Mouse (Mus musculus) CH12.LX (cell line): ENCODE results near the gene Tdrd3. TPM values are rescaled to one million over a fixed set of nuclear protein-coding genes. Genes with fewer than 3 reads are reported as not detected.

ENCODE experiments used
- DNase-seq: peaks from one replicate; pipeline ENCODE4 v3.0.0-alpha.2; 2013; ENCODE audit errors: extremely low read depth
- H3K27ac ChIP-seq: 2 replicates; pipeline ENCODE4 v1.5.1; 2012; ENCODE audit warnings: low read depth, mild to moderate bottlenecking, control low read depth, moderate library complexity; ENCODE audit not compliant: insufficient read depth
- H3K27me3 ChIP-seq: replicated peaks from 2 replicates; pipeline ENCODE3; 2012; ENCODE audit warnings: inconsistent platforms
- H3K36me3 ChIP-seq, 2 experiments: replicated peaks in 1 of 2; 2 replicates each; pipeline versions ENCODE3 to v1.6.1; 2012; ENCODE audit warnings: inconsistent platforms in 1 of 2, low read length in 1 of 2, mild to moderate bottlenecking in 1 of 2, mixed read lengths in 1 of 2, moderate library complexity in 1 of 2; ENCODE audit not compliant: control insufficient read depth in 1 of 2, insufficient read depth in 1 of 2
- H3K4me1 ChIP-seq, 2 experiments: 2 replicates each; pipeline ENCODE4 v1.6.1; 2012; ENCODE audit warnings: inconsistent platforms in 1 of 2, moderate library complexity in 1 of 2; ENCODE audit not compliant: insufficient read depth in 2 of 2, control insufficient read depth in 1 of 2
- H3K4me2 ChIP-seq: 2 replicates; pipeline ENCODE4 v1.6.1; 2012; ENCODE audit warnings: low read depth, mild to moderate bottlenecking, control low read depth; ENCODE audit not compliant: poor library complexity, insufficient read depth, severe bottlenecking
- H3K4me3 ChIP-seq, 3 experiments: fragments of 150-350 bp in 1 of 3; sonication (generic) in 1 of 3; replicated peaks in 1 of 3; 2 replicates each; pipeline versions ENCODE3 to v1.5.1; 2011 to 2012; ENCODE audit warnings: low read depth in 2 of 3, low read length in 2 of 3, mild to moderate bottlenecking in 2 of 3, moderate library complexity in 2 of 3, control low read depth in 1 of 3, improper control_type of control experiment in 1 of 3, inconsistent platforms in 1 of 3, mixed read lengths in 1 of 3; ENCODE audit not compliant: poor library complexity in 1 of 3
- H3K79me2 ChIP-seq: replicated peaks from 2 replicates; pipeline ENCODE4 v1.6.1; 2012; ENCODE audit warnings: mild to moderate bottlenecking, moderate library complexity; ENCODE audit not compliant: control insufficient read depth, poor library complexity, insufficient read depth, severe bottlenecking; ENCODE audit errors: extremely low read depth
- H3K9ac ChIP-seq: 2 replicates; pipeline ENCODE4 v1.6.1; 2012; ENCODE audit warnings: low read depth, mild to moderate bottlenecking, control low read depth, moderate library complexity; ENCODE audit not compliant: insufficient read depth
- H3K9me3 ChIP-seq: replicated peaks from 2 replicates; pipeline ENCODE3; 2012; ENCODE audit warnings: low read length, inconsistent platforms, mixed read lengths
- BHLHE40 ChIP-seq: IDR thresholded peaks from 2 replicates; pipeline ENCODE4 v1.6.1; 2011; ENCODE audit warnings: mild to moderate bottlenecking, low read depth, low read length, improper control_type of control experiment
- CHD1 ChIP-seq: IDR thresholded peaks from 2 replicates; pipeline ENCODE4 v1.6.1; 2012; ENCODE audit warnings: low read depth, low read length, improper control_type of control experiment, inconsistent platforms
- CTCF ChIP-seq, 2 experiments: IDR thresholded peaks in 1 of 2; conservative IDR thresholded peaks in 1 of 2; 2 replicates each; pipeline ENCODE4 v1.5.1; 2011 to 2012; ENCODE audit warnings: low read depth in 2 of 2, low read length in 2 of 2, improper control_type of control experiment in 1 of 2, inconsistent platforms in 1 of 2, mild to moderate bottlenecking in 1 of 2, moderate library complexity in 1 of 2
- E2F4 ChIP-seq: IDR thresholded peaks from 2 replicates; pipeline ENCODE4 v1.6.1; 2011; ENCODE audit warnings: low read depth, low read length, improper control_type of control experiment; ENCODE audit not compliant: insufficient replicate concordance
- ELF1 ChIP-seq: IDR thresholded peaks from 2 replicates; pipeline ENCODE4 v1.6.1; 2014; ENCODE audit warnings: low read depth, mild to moderate bottlenecking, inconsistent platforms, low read length, improper control_type of control experiment
- EP300 ChIP-seq: IDR thresholded peaks from 2 replicates; pipeline ENCODE4 v1.6.1; 2011; ENCODE audit warnings: low read length, improper control_type of control experiment
- ETS1 ChIP-seq: conservative IDR thresholded peaks from 2 replicates; pipeline ENCODE4 v1.6.1; 2012; ENCODE audit warnings: low read depth, mild to moderate bottlenecking, inconsistent platforms, low read length, improper control_type of control experiment, moderate library complexity
- HCFC1 ChIP-seq: IDR thresholded peaks from 2 replicates; pipeline ENCODE4 v1.6.1; 2012; ENCODE audit warnings: low read depth, mild to moderate bottlenecking, inconsistent platforms, low read length, improper control_type of control experiment
- IRF4 ChIP-seq: IDR thresholded peaks from 2 replicates; pipeline ENCODE4 v1.6.1; 2014; ENCODE audit warnings: low read depth, mild to moderate bottlenecking, inconsistent platforms, low read length, improper control_type of control experiment
- JUND ChIP-seq: conservative IDR thresholded peaks from 2 replicates; pipeline ENCODE4 v1.6.1; 2011; ENCODE audit warnings: low read depth, low read length, improper control_type of control experiment
- KAT2A ChIP-seq: IDR thresholded peaks from 2 replicates; pipeline ENCODE4 v1.6.1; 2012; ENCODE audit warnings: low read length, improper control_type of control experiment, inconsistent platforms; ENCODE audit not compliant: insufficient replicate concordance
- MAFK ChIP-seq: IDR thresholded peaks from 2 replicates; pipeline ENCODE4 v1.6.1; 2011; ENCODE audit warnings: low read length, improper control_type of control experiment; ENCODE audit not compliant: insufficient replicate concordance
- MAX ChIP-seq: IDR thresholded peaks from 2 replicates; pipeline ENCODE4 v1.6.1; 2011; ENCODE audit warnings: low read length, improper control_type of control experiment
- MEF2A ChIP-seq: IDR thresholded peaks from 2 replicates; pipeline ENCODE4 v1.6.1; 2014; ENCODE audit warnings: low read depth, mild to moderate bottlenecking, inconsistent platforms, low read length, improper control_type of control experiment, borderline replicate concordance
- MXI1 ChIP-seq: IDR thresholded peaks from 2 replicates; pipeline ENCODE4 v1.6.1; 2011; ENCODE audit warnings: mild to moderate bottlenecking, low read depth, low read length, improper control_type of control experiment
- MYC ChIP-seq: IDR thresholded peaks from 2 replicates; pipeline ENCODE4 v1.6.1; 2011; ENCODE audit warnings: low read depth, mild to moderate bottlenecking, improper control_type of control experiment, low read length
- NRF1 ChIP-seq: IDR thresholded peaks from 2 replicates; pipeline ENCODE4 v1.6.1; 2014; ENCODE audit warnings: low read depth, mild to moderate bottlenecking, inconsistent platforms, low read length, improper control_type of control experiment, moderate library complexity
- PAX5 ChIP-seq: IDR thresholded peaks from 2 replicates; pipeline ENCODE4 v1.6.1; 2012; ENCODE audit warnings: low read length, inconsistent platforms, mixed read lengths
- POLR2A ChIP-seq: IDR thresholded peaks from 2 replicates; pipeline ENCODE4 v1.6.1; 2011; ENCODE audit warnings: low read depth, mild to moderate bottlenecking, improper control_type of control experiment, low read length
- RAD21 ChIP-seq: IDR thresholded peaks from 2 replicates; pipeline ENCODE4 v1.6.1; 2011; ENCODE audit warnings: low read depth, mild to moderate bottlenecking, low read length, improper control_type of control experiment, moderate library complexity
- RCOR1 ChIP-seq: conservative IDR thresholded peaks from 2 replicates; pipeline ENCODE4 v1.6.1; 2012; ENCODE audit warnings: low read depth, mild to moderate bottlenecking, inconsistent platforms, low read length, improper control_type of control experiment
- SIN3A ChIP-seq: IDR thresholded peaks from 2 replicates; pipeline ENCODE4 v1.6.1; 2012; ENCODE audit warnings: low read length, improper control_type of control experiment, inconsistent platforms
- SMC3 ChIP-seq: IDR thresholded peaks from 2 replicates; pipeline ENCODE4 v1.6.1; 2011; ENCODE audit warnings: low read depth, low read length, improper control_type of control experiment
- TBP ChIP-seq: conservative IDR thresholded peaks from 2 replicates; pipeline ENCODE4 v1.6.1; 2011; ENCODE audit warnings: low read depth, low read length, improper control_type of control experiment
- TCF12 ChIP-seq: IDR thresholded peaks from 2 replicates; pipeline ENCODE4 v1.6.1; 2014; ENCODE audit warnings: low read depth, mild to moderate bottlenecking, inconsistent platforms, low read length, improper control_type of control experiment
- USF2 ChIP-seq: conservative IDR thresholded peaks from 2 replicates; pipeline ENCODE4 v1.6.1; 2011; ENCODE audit warnings: low read depth, low read length, improper control_type of control experiment
- ZKSCAN1 ChIP-seq: IDR thresholded peaks from 2 replicates; pipeline ENCODE4 v1.6.1; 2012; ENCODE audit warnings: low read depth, inconsistent platforms, low read length, improper control_type of control experiment, borderline replicate concordance
- ZNF384 ChIP-seq: IDR thresholded peaks from 2 replicates; pipeline ENCODE4 v1.6.1; 2012; ENCODE audit warnings: low read depth, low read length, improper control_type of control experiment, inconsistent platforms
- dilution Hi-C: fragments of 300-500 bp; cut with MboI; formaldehyde crosslinking; loops from 2 replicates; pipeline ENCODE4 v1.14.3; 2020; ENCODE audit warnings: low sequenced_read_pairs; ENCODE audit not compliant: extremely low pct_unique_long_range_greater_than_20kb, extremely low pct_ligation_motif_present
- in situ Hi-C: fragments of 300-500 bp; cut with MboI; formaldehyde crosslinking; loops from 3 replicates; pipeline ENCODE4 v1.14.3; 2019; ENCODE audit warnings: low sequenced_read_pairs, low pct_ligation_motif_present, low pct_unique_long_range_greater_than_20kb, mixed read lengths
- polyA plus RNA-seq: library from polyadenylated mRNA; unstranded; fragments of >175 nt; gene quantifications from 2 replicates; pipeline ENCODE4 v1.2.1, GENCODE M21; 2012; ENCODE audit warnings: low read depth; ENCODE audit not compliant: insufficient read length
- total RNA-seq, 2 experiments: library from RNA; depleted of rRNA; stranded (reverse); fragments of 300-350 nt in 1 of 2; fragments of >200 nt in 1 of 2; gene quantifications; 2 replicates each; pipeline ENCODE4 v1.2.3; 2012 to 2014

Tdrd3 gene
- total and polyA plus RNA-seq, 3 experiments = 6.5 to 12.8 (median 10.9) TPM

DNA sequence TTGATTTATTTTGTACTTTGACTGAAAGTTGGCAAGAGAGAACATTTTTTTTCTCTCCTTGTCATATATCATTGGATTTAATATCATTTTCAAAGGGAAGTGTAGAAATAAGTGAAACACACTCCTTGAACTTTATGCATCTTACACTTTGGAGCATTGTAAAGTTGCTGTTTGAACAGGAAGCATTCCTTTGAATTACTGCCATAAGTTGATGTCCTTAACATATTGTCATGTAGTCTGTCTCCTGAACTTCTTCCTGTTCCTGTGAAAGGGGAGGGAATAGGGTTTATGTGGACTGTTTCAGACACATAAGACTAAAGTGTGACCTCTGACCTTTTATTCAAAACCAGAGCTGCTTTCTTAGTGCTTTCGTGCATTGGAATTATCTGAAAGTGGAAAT is 55.1 kb downstream of the Tdrd3 start:
- Histone ChIP-seq H3K4me3 (no peak overlapping the region), H3K4me1 (peaks cover 0 to 3% of the 10 kb centered on the region in 2 experiments; a peak in 1 of 4 replicates), H3K9me3 (no peaks in the 10 kb centered on the region), H3K79me2 (no peaks in the 10 kb centered on the region), H3K36me3 (peaks cover 3 to 35% of the 10 kb centered on the region in 2 experiments), H3K27me3 (no peaks in the 10 kb centered on the region), H3K9ac (no peak overlapping the region), H3K4me2 (no peak overlapping the region), H3K27ac (no peak overlapping the region)
- no peak for DNase-seq
- in situ Hi-C loops (loop anchor here (25.0 kb wide), 1 partner anchor 1516 kb away; no protein-coding TSS in a partner anchor), dilution Hi-C loops (no loop called here)
- no peak for TF ChIP-seq RAD21
- TF ChIP-seq RCOR1 = no peak
- no peak for TF ChIP-seq CTCF (conservative IDR thresholded peaks at IDR 0.05 in 1 of 2, IDR thresholded peaks at IDR 0.05 in 1 of 2; ENCODE audit: low read depth in 2 of 2, low read length in 2 of 2)
- no peak for TF ChIP-seq SMC3
- no peak for TF ChIP-seq MYC
- TF ChIP-seq USF2 = no peak
- TF ChIP-seq MEF2A = no peak
- TF ChIP-seq MXI1 = no peak
- TF ChIP-seq IRF4 = no peak
- no peak for TF ChIP-seq ZKSCAN1
- TF ChIP-seq EP300 = no peak
- TF ChIP-seq CHD1 = no peak
- TF ChIP-seq E2F4 = no peak
- no peak for TF ChIP-seq HCFC1
- TF ChIP-seq SIN3A = no peak
- no peak for TF ChIP-seq MAX
- no peak for TF ChIP-seq TBP
- no peak for TF ChIP-seq POLR2A
- TF ChIP-seq PAX5 = no peak

DNA sequence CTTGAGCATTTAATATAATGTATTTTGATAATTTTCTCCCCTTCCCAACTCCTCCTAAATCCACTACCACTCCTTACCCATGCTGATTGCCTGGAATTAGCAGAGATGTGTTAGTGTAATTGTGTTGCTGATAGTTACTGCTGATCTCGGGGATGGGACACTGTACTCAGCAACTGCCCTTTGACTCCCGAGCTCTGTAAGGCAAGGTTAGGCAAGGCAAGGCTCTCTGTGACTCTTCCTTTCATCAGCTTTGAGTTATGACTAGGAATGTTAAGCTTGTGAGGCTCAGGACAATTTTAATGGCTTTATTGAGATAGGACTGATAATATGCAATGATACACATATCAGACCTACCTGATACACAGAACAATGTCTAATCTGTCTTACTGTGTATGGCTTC is 56.3 kb downstream of the Tdrd3 start:
- Histone ChIP-seq H3K4me3 (no peak overlapping the region), H3K4me2 (no peak overlapping the region), H3K79me2 (no peaks in the 10 kb centered on the region), H3K36me3 (peaks cover 3 to 30% of the 10 kb centered on the region in 2 experiments), H3K27me3 (no peaks in the 10 kb centered on the region), H3K9ac (no peak overlapping the region), H3K27ac (no peak overlapping the region), H3K9me3 (no peaks in the 10 kb centered on the region), H3K4me1 (peaks cover 0 to 3% of the 10 kb centered on the region in 2 experiments; a peak in 1 of 4 replicates)
- dilution Hi-C loops (no loop called here), in situ Hi-C loops (loop anchor here (25.0 kb wide), 1 partner anchor 1515 kb away; no protein-coding TSS in a partner anchor)
- TF ChIP-seq E2F4 (no peak), SMC3 (no peak), TBP (no peak), MAFK (no peak), NRF1 (no peak), ZNF384 (no peak), ZKSCAN1 (no peak), MYC (no peak), KAT2A (no peak), SIN3A (no peak), ELF1 (no peak), TCF12 (no peak), MEF2A (no peak), JUND (no peak), MXI1 (no peak), ETS1 (no peak), BHLHE40 (no peak), RAD21 (no peak), IRF4 (no peak), CHD1 (no peak)
- DNase-seq = no peak
